Mouse (Mus musculus): ENCODE results near the gene Riox1.
"Not testable (repeated sequence)": the region's sequence is repeated elsewhere in the genome, so short reads cannot be mapped to it uniquely, and the experiment has no call there.

Riox1 gene

DNA sequence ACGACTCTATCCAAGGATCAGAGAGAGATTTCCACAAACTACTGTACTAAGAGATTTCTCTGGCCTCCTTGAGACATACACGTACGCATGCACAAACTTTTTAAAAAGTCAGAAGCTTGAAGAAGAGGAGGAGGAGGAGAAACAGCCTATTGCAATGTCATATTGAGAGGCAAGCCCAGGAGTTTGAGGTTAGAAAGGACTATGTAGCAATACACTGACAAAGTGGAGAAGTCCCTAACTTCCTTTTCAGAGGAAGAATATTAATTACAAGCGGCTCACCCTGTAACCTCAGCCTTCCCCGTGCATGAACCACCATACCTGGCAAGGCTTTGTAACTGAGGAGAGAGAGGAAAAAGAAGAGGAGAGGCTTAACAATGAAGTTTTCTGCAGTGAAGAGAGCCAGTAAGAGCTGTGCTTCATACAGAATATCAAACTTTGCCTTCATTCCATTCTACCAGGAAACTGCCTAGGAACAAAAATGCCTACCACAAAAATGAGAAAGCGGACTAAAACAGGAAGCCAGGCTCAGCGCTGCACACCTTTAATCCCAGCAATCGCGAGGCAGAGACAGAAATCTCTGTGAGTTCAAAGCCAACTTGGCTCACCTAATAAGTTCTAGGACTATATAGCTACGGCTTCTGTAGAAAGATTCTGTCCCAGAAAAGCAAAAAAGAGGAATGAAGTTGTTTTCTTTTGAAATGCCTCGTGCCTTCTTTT lies 474 bp upstream of the Riox1 start:
- no peak for DNase-seq (ENCODE audit: low spot score)

- DNase-seq (ENCODE audit: low spot score): no peak
Observed at GRCm38 (mm10) chr12:83950840-83951701, 663 bp downstream of the Riox1 start.

DNA sequence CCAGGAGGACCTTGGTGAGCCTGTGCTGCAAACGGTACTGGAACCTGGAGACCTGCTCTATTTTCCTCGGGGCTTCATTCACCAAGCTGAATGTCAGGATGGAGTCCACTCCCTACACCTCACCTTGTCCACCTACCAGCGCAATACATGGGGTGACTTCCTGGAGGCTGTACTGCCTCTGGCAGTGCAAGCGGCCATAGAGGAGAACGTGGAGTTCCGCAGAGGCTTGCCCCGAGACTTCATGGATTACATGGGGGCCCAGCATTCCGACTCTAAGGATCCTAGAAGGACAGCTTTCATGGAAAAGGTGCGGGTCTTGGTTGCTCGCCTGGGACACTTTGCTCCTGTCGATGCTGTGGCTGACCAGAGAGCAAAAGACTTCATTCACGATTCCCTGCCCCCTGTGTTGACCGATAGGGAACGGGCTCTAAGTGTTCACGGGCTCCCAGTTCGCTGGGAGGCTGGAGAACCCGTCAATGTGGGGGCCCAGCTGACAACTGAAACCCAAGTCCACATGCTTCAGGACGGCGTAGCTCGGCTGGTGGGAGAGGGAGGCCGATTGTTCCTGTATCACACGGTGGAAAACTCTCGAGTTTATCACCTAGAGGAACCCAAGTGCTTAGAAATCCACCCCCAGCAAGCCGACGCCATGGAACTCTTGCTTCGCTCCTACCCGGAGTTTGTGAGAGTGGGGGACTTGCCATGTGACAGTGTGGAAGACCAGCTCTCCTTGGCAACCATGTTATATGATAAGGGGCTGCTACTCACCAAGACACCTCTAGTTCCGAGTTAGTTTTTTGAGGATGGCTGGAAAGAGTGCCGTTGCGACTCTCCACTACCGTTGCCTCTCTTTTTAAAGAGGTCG lies 1.5 kb downstream of the Riox1 start:
- DNase-seq (ENCODE audit: low spot score): no peak

DNA sequence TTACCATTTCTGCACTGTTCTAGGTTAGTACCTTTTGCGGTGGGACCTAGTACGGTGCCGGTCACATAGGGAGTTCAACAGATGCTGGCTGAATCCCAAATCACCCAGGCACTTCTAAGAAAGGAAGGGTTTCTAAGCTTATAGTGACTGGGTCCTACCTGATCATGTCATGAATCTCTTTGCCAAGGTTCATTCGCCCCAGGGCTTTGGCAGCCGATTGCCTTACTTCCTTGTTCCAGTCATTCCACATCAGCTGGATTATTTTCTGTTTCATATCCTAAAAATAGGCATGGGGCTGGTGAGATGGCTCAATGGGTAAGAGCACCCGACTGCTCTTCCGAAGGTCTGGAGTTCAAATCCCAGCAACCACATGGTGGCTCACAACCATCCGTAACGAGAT lies 7.9 kb downstream of the Riox1 start:
- no peak for DNase-seq (ENCODE audit: low spot score)

DNA sequence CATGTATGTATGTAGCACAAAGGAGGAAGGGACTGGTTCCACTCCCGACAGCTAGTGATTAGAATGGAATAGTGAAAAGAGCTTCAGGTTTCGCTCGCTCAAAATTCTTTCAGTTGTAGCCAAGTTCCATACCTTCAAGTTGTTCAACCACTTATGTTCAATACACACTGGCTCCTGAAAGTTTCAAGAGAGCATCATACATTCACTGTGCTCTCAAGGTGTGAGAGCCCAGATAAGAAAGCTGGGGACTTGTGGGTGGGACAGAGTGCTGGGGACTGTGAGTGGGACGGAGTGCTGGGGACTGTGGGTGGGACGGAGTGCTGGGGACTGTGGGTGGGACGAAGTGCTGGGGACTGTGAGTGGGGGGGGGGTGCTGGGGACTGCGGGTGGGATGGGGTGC lies 14.8 kb downstream of the Riox1 start:
- no peak for DNase-seq (ENCODE audit: low spot score)

DNA sequence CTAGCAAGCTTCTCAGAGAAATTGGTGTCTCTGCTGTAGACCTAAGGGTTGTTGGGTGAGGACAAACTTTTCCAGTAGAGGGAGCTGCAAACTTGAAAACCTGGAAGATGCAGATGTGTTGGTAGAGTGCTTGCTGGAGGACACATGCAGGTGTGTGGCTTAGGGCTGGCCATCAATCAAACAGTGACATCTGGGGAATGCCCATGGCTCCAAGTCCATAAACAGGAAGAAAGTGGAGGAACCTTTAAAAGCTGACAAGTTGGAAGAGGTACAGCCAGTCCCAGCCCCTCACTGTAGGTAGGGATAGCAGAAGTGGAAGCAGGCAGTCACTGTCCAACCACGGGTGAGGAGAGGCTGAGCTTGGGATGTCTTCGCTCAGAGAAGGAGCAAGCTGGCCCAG lies 21.7 kb downstream of the Riox1 start:
- DNase-seq (ENCODE audit: low spot score): no peak

DNA sequence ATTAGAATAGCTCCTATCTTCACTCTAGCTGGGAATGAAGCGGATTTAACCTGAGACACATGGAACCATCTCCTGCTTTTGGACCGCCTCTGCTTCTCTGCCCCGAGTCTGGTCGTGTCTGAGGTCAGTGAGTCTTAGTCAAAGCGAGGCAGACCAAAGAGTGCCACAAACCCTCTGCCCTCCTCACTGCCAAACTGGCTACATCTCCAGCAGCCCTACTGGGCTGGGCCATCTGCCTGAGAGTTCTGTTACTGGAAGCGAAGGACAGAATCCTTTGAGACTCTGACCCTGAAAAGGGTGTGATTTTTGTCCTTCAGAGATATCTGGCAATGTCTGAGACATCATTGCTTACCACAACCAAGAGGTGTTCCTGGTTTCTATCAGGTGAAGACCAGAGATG lies 28.5 kb downstream of the Riox1 start:
- no peak for DNase-seq (ENCODE audit: low spot score)

GRCm38 (mm10) chr12:83981615-83982014 lies 31.2 kb downstream of the Riox1 start:
- DNase-seq (ENCODE audit: low spot score): no peak

- no peak for DNase-seq (ENCODE audit: low spot score)
Observed at GRCm38 (mm10) chr12:83984752-83985151, 34.3 kb downstream of the Riox1 start, which contains the start of gene Heatr4. Heatr4 (minus strand) TSS chr12:83984852.

DNA sequence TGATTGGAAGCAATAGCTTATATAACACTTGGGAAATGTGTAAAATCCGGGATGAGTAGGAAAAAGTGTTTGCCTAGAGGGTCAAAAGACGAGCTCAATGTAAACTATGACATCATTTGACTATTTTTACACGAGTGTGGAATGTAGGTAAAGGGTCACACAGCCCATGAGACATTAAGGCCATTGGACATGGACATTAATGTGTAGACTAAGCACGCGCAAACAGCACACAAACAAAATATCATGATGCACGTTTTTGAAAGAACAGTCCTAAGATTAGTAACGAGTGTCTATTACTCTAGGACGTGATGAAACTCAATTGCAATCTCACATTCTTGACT lies 36.8 kb downstream of the Riox1 start:
- DNase-seq (ENCODE audit: low spot score): no peak

DNA sequence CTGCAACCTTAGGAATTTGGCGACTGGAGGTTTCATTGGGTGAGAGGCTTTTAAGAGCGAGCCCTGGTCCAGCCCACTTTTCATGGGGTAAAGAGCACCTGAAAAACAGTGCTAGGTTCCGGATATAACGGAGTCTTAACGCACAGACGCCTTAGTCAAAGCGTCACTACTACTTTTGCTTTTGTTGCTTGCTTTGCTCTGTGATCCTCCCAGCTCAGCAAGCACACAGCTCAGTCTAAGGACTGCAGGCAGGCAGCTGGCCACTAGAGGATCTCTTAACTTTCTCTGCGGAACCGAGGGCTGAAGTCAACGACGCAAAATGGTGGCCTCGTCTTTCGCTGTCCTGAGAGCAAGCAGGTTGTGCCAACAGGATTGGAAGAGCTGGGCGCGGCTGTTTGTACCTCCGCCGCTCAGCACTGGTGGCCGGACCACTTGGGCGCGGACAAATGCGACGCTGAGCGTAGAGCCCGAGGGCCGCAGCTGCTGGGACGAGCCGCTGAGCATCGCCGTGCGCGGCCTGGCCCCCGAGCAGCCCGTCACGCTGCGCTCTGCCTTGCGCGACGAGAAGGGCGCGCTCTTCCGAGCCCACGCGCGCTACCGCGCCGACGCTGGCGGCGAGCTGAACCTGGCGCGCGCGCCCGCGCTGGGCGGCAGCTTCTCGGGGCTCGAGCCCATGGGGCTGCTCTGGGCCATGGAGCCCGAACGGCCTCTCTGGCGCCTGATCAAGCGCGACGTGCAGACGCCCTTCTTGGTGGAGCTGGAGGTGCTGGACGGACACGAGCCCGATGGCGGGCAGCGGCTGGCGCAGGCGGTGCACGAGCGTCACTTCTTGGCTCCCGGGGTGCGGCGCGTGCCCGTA lies 37.4 kb downstream of the Riox1 start, which contains the start of gene Acot2:
Gene Acot2, plus strand, starts transcription at position 279 of the 859 bp plus-strand sequence.
- peak; percentile 66 for DNase-seq (ENCODE audit: low spot score)

GRCm38 (mm10) chr12:83988483-83988882 lies 38.1 kb downstream of the Riox1 start:
- DNase-seq (ENCODE audit: low spot score): no peak

DNA sequence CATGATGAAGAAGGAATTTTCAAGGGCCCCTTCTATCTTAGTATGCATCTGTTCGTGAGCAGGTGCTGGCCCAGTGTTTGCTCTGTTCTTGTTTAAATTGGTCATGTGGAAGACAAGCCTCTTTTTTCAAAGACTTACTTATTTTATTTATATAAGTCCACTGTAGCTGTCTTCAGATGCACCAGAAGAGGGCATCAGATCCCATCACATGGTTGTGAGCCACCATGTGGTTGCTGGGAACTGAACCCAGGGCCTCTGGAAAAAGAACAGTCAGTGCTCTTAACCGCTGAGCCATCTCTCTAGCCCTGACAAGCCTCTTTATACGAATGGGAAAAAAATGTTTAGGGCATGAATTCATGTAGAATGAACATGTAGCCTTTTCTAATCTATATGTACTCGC lies 39.0 kb downstream of the Riox1 start:
- DNase-seq (ENCODE audit: low spot score): no peak

GRCm38 (mm10) chr12:83997221-83997620 lies 46.8 kb downstream of the Riox1 start:
- no peak for DNase-seq (ENCODE audit: low spot score)

DNA sequence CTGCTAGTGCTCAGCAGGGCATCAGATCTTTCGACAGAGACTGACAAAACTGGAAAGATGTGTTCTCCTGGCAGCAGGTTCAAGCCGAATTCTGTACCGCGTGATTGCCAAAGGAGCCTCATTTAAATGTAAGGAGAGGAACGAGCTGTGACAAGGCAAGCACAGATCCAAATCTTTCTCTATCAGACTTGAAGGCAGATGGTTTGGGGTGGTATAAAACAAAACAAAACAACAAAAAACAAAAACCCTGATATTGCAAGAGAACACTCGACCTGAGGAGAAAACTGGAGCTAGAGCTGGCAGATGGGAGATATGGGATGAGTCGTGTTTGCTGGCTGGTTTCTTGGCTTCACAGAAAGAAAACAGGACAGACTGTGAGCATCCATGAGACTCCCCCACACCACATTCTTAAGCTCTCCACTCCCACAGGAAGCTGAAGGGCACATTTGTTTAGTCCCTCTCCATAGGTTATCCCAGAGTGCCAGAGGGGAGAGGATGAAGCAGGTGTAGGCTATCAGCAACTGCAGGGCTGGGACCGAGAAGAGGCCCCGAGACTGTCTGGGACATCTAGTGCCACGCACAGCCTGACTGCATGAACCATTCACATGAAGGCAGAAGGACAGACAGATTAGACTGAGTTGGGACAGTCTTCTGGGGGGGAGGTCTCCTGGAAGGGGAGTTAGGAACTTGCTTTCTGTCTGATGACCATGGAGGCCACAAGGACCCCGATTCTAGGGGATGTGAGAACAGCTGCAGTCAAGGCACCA lies 48.1 kb downstream of the Riox1 start:
- no peak for DNase-seq (ENCODE audit: low spot score)

GRCm38 (mm10) chr12:83999237-83999636 lies 48.8 kb downstream of the Riox1 start:
- DNase-seq (ENCODE audit: low spot score): not testable (repeated sequence)

GRCm38 (mm10) chr12:84000418-84000817 lies 50.0 kb downstream of the Riox1 start:
- DNase-seq (ENCODE audit: low spot score): no peak
